Mouse (Mus musculus): ENCODE results near the gene Olfr138.

Gene Olfr138

DNA sequence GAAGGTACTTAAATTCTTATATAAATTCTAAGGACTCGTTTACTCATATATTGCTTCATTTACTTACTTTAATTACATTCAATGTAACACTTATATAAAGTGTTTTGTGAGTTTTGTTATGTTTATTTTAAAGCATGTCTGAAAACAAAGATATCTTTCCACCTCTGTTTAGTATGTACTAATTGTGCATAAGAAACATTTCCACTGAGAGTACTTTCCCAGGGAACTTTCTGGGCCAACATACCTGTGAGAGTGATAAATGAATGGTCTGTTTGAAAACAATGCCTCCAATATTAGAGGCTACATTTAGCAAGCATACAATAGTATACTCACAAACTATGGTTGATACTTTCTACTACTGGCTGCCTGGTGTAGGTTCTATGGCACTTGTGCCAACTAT is at the start of gene Olfr138:
Gene Olfr138, plus strand, starts transcription at position 301 of the 400 bp plus-strand sequence.
- DNase-seq, result no peak

DNA sequence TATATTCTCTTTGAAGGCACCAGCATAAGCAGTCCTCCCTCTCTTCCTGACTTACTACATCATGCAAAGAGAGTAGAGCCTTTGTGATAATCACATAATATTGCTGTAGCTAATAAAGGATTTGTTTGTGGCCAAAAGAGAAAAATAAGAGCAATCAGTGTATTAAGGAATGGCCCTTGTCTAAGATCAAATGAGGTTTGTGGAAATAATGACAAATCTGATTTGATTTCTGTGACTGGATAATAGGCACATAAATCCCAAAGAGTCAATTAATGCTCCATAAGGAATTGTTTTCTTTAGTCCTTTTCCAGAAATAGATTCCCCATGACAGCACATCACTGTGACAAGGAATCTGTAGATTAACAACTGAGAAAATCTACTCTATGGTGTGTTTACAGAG is 46.6 kb downstream of the Olfr138 start, which contains the start of gene Olfr137:
Gene Olfr137, minus strand, starts transcription at position 101 of the 400 bp plus-strand sequence.
- DNase-seq, result no peak

Measured in cerebellum, adult 9-11 months (tissue).